16 mouse cellular contexts compared by ENCODE assay signal in the genomic region with DNA sequence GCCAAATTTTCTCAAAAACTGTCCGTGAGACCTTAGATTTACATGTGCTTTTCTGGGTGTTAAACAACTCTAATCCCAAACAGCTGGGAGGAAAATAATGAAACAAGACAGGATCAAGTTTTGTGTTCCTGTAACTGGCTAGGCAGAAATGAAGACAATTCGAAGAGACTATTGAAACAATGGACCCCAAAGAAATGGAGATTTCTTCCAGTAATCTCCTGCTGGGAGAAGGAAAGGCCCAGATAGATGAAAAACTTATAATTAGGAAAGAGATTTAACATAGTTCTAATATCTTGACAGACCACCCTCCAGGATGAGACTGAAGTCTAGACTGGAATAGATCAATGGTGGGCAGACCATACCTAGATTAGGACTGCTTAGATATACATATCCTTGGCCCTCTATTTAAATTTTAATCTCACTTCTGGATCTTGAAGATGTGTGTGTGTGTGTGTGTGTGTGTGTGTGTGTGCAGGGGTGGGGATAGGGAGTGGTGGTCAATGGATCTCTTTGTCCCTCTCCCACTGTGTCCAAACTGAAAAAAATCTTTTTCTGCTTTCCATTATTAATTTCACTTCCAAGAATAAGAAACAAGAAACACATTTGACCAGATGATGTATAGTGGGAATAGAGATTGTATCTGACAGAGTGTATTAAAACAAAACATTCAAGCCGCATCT. TPM values are rescaled to one million over a fixed set of nuclear protein-coding genes. Genes with fewer than 3 reads are reported as not detected.
DNase-seq lines count a peak whose midpoint lies in the region; ATAC-seq and TF ChIP-seq lines count a peak whose summit lies in the region.
"Had no signal": no experiment of that assay in that cellular context is flagged by ENCODE, and none has a peak within 500 bp of the region (broad histone marks: within the 10 kb centered on the region; RNA-seq: fewer than 3 reads in every experiment).

No protein-coding gene starts in this region.

- H3K4me2 ChIP-seq in heart, embryonic 16.5 days (ENCODE audit: low read depth, low read length), result no peak overlapping the region
- H3K4me2 ChIP-seq in heart, embryonic 12.5 days, result no peak overlapping the region
- H3K4me2 ChIP-seq in forebrain, embryonic 13.5 days, result no peak overlapping the region
- no peak overlapping the region for H3K4me2 ChIP-seq in hindbrain, postnatal 0 days (ENCODE audit: low read depth, low read length)
- no peak overlapping the region for H3K4me2 ChIP-seq in neural tube, embryonic 15.5 days
- H3K4me2 ChIP-seq: liver, embryonic 15.5 days had no signal

- 0 out of 2 replicates have a peak, but pooled peaks have one; percentile 14 for ATAC-seq in heart, embryonic 16.5 days (replicated peaks; ENCODE audit: extremely low read depth, insufficient read depth, low FRiP score)
- ATAC-seq in heart, embryonic 12.5 days (ENCODE audit: insufficient number of reproducible peaks, low FRiP score), result no peak
- ATAC-seq in forebrain, embryonic 13.5 days, result peak; percentile 76
- ATAC-seq in hindbrain, postnatal 0 days, result peak; percentile 64
- ATAC-seq in neural tube, embryonic 15.5 days (ENCODE audit: low FRiP score), result peak; percentile 65; the same call in 1 of the 2 replicates

- H3K4me3 ChIP-seq in heart, embryonic 16.5 days (ENCODE audit: low read length), result no peak overlapping the region
- no peak overlapping the region for H3K4me3 ChIP-seq in heart, embryonic 12.5 days
- H3K4me3 ChIP-seq in forebrain, embryonic 13.5 days, result no peak overlapping the region
- H3K4me3 ChIP-seq in hindbrain, postnatal 0 days (ENCODE audit: low read length), result no peak overlapping the region
- H3K4me3 ChIP-seq in neural tube, embryonic 15.5 days (replicated peaks), result no peak overlapping the region
- H3K4me3 ChIP-seq: limb, embryonic 10.5 days; liver, embryonic 15.5 days had no signal

- no peaks in the 10 kb centered on the region for H3K27me3 ChIP-seq in heart, embryonic 16.5 days (ENCODE audit: control insufficient read depth, insufficient read depth, low read length)
- no peaks in the 10 kb centered on the region for H3K27me3 ChIP-seq in heart, embryonic 12.5 days (replicated peaks)
- H3K27me3 ChIP-seq in forebrain, embryonic 13.5 days, result no peaks in the 10 kb centered on the region
- H3K27me3 ChIP-seq in hindbrain, postnatal 0 days (ENCODE audit: insufficient read depth, low read length), result no peaks in the 10 kb centered on the region
- no peaks in the 10 kb centered on the region for H3K27me3 ChIP-seq in neural tube, embryonic 15.5 days (replicated peaks)
- H3K27me3 ChIP-seq: liver, embryonic 15.5 days had no signal

- H3K9me3 ChIP-seq in heart, embryonic 16.5 days (replicated peaks; ENCODE audit: control insufficient read depth, low read length), result no peaks in the 10 kb centered on the region
- H3K9me3 ChIP-seq in heart, embryonic 12.5 days (replicated peaks), result no peaks in the 10 kb centered on the region
- H3K9me3 ChIP-seq in forebrain, embryonic 13.5 days (replicated peaks), result no peaks in the 10 kb centered on the region
- H3K9me3 ChIP-seq in hindbrain, postnatal 0 days (ENCODE audit: low read length), result no peaks in the 10 kb centered on the region
- no peaks in the 10 kb centered on the region for H3K9me3 ChIP-seq in neural tube, embryonic 15.5 days (replicated peaks)
- H3K9me3 ChIP-seq: limb, embryonic 10.5 days; liver, embryonic 15.5 days had no signal

- WGBS in heart, embryonic 16.5 days, result 72% methylated on average over 3 of the region's 3 CpGs
- 72% methylated on average over 3 of the region's 3 CpGs for WGBS in heart, embryonic 12.5 days
- 5% methylated on average over 3 of the region's 3 CpGs for WGBS in forebrain, embryonic 13.5 days
- WGBS in hindbrain, postnatal 0 days, result 27% methylated on average over 3 of the region's 3 CpGs
- 61% methylated on average over 3 of the region's 3 CpGs for WGBS in neural tube, embryonic 15.5 days

- no peaks in the 10 kb centered on the region for H3K36me3 ChIP-seq in heart, embryonic 16.5 days (ENCODE audit: control insufficient read depth, insufficient read depth)
- no peaks in the 10 kb centered on the region for H3K36me3 ChIP-seq in heart, embryonic 12.5 days
- no peaks in the 10 kb centered on the region for H3K36me3 ChIP-seq in forebrain, embryonic 13.5 days (ENCODE audit: poor library complexity, severe bottlenecking)
- H3K36me3 ChIP-seq in hindbrain, postnatal 0 days (ENCODE audit: insufficient read depth, low read length), result no peaks in the 10 kb centered on the region
- no peaks in the 10 kb centered on the region for H3K36me3 ChIP-seq in neural tube, embryonic 15.5 days
- H3K36me3 ChIP-seq: limb, embryonic 10.5 days; liver, embryonic 15.5 days had no signal

- peak overlapping the region; percentile 61; the same call in 1 of the 2 replicates for H3K27ac ChIP-seq in heart, embryonic 16.5 days (ENCODE audit: low read length)
- no peak overlapping the region for H3K27ac ChIP-seq in heart, embryonic 12.5 days (ENCODE audit: poor library complexity, severe bottlenecking)
- H3K27ac ChIP-seq in forebrain, embryonic 13.5 days, result peak overlapping the region; percentile 88
- H3K27ac ChIP-seq in hindbrain, postnatal 0 days, result peak overlapping the region; percentile 71
- peak overlapping the region; percentile 33; the same call in 1 of the 2 replicates for H3K27ac ChIP-seq in neural tube, embryonic 15.5 days (replicated peaks)
- H3K27ac ChIP-seq: limb, embryonic 10.5 days; liver, embryonic 15.5 days; stomach, postnatal 0 days had no signal

- intact Hi-C loops in gastrocnemius, postnatal 36 days (cut with DNase I), result no loop called here

- DNase-seq in hindbrain, postnatal 0 days (ENCODE audit: low spot score), result no peak
- no peak for DNase-seq in urinary bladder, postnatal 4 days (ENCODE audit: low spot score in 2 of 2)
- no peak for DNase-seq in gastrocnemius, postnatal 36 days
- DNase-seq in spleen, postnatal 10 days (ENCODE audit: low spot score in 2 of 2), result no peak
- DNase-seq: right cerebral cortex, postnatal 4 days had no signal

- peaks cover 10% of the 10 kb centered on the region for H3K4me1 ChIP-seq in heart, embryonic 16.5 days (ENCODE audit: control insufficient read depth, insufficient read depth, low read length)
- peaks cover 7% of the 10 kb centered on the region; the same call in 1 of the 2 replicates for H3K4me1 ChIP-seq in heart, embryonic 12.5 days (replicated peaks)
- peaks cover 28% of the 10 kb centered on the region for H3K4me1 ChIP-seq in forebrain, embryonic 13.5 days
- H3K4me1 ChIP-seq in hindbrain, postnatal 0 days (ENCODE audit: insufficient read depth, low read length), result 0 out of 2 replicates have a peak, but pooled peaks cover 4% of the 10 kb centered on the region
- H3K4me1 ChIP-seq in neural tube, embryonic 15.5 days, result no peaks in the 10 kb centered on the region
- H3K4me1 ChIP-seq: liver, embryonic 15.5 days had no signal

- TF ChIP-seq CTCF in hindbrain, postnatal 0 days (IDR thresholded peaks at IDR 0.05; ENCODE audit: low read depth), result no peak

- no peak overlapping the region for H3K9ac ChIP-seq in heart, embryonic 16.5 days (ENCODE audit: low read length)
- H3K9ac ChIP-seq in heart, embryonic 12.5 days, result no peak overlapping the region
- no peak overlapping the region for H3K9ac ChIP-seq in forebrain, embryonic 13.5 days
- H3K9ac ChIP-seq in hindbrain, postnatal 0 days (replicated peaks; ENCODE audit: low read length), result no peak overlapping the region
- no peak overlapping the region for H3K9ac ChIP-seq in neural tube, embryonic 15.5 days (replicated peaks)
- H3K9ac ChIP-seq: liver, embryonic 15.5 days had no signal

RNA-seq across cellular contexts. Expression of gene Cst3, which starts 14.0 kb away (rescaled TPM):
- polyA plus RNA-seq in heart, embryonic 16.5 days (2015; fragmentation: Nextera tagmentation; extraction: Ambion mirVana), result 721 and 724 TPM in 2 replicates
- polyA plus RNA-seq in heart, embryonic 12.5 days (2016; fragmentation: Nextera tagmentation; extraction: Ambion mirVana), result 745 and 758 TPM in 2 replicates
- polyA plus RNA-seq in forebrain, embryonic 13.5 days (2015; fragmentation: Nextera tagmentation; extraction: Ambion mirVana), result 414 and 419 TPM in 2 replicates
- 787 and 928 TPM in 2 replicates for total RNA-seq in hindbrain, postnatal 0 days (2014; rRNA removed)
- polyA plus RNA-seq in hindbrain, postnatal 0 days (2015; fragmentation: Nextera tagmentation; extraction: Ambion mirVana), result 1,585 and 1,721 TPM in 2 replicates
- polyA plus RNA-seq in neural tube, embryonic 15.5 days (2015; fragmentation: Nextera tagmentation; extraction: Ambion mirVana), result 582 and 653 TPM in 2 replicates
- total RNA-seq in gastrocnemius, postnatal 36 days (2021), result 100 to 1,000 TPM; 479 to 583 TPM

RNA-seq across cellular contexts. Expression of gene 9230104L09Rik, which starts 24.6 kb away (rescaled TPM):
- 0.38 and 0.71 TPM in 2 replicates for polyA plus RNA-seq in heart, embryonic 16.5 days (2015; fragmentation: Nextera tagmentation; extraction: Ambion mirVana)
- 0.48 TPM in 1 of 2 replicates, not detected in the other for polyA plus RNA-seq in heart, embryonic 12.5 days (2016; fragmentation: Nextera tagmentation; extraction: Ambion mirVana)
- polyA plus RNA-seq in forebrain, embryonic 13.5 days (2015; fragmentation: Nextera tagmentation; extraction: Ambion mirVana), result not detected in 2 replicates
- not detected in 2 replicates for total RNA-seq in hindbrain, postnatal 0 days (2014; rRNA removed)
- polyA plus RNA-seq in hindbrain, postnatal 0 days (2015; fragmentation: Nextera tagmentation; extraction: Ambion mirVana), result not detected in 2 replicates
- polyA plus RNA-seq in neural tube, embryonic 15.5 days (2015; fragmentation: Nextera tagmentation; extraction: Ambion mirVana), result not detected in 2 replicates
- total RNA-seq in gastrocnemius, postnatal 36 days (2021), result 1 to 10 TPM in 1 of 2 experiments, under 1 TPM in 1; 0.66 to 1.5 TPM
- total RNA-seq: layer of hippocampus, postnatal 10 days; megakaryocyte progenitor cell, adult 5-6 weeks had no signal
- polyA plus RNA-seq: kidney, embryonic 16.5 days; limb, embryonic 10.5 days; liver, embryonic 15.5 days; stomach, postnatal 0 days had no signal

RNA-seq across cellular contexts. Expression of gene Cst9, which starts 54.5 kb away (rescaled TPM):
- polyA plus RNA-seq in heart, embryonic 16.5 days (2015; fragmentation: Nextera tagmentation; extraction: Ambion mirVana), result 2.8 and 4.5 TPM in 2 replicates
- polyA plus RNA-seq in heart, embryonic 12.5 days (2016; fragmentation: Nextera tagmentation; extraction: Ambion mirVana), result 1.2 and 1.8 TPM in 2 replicates
- polyA plus RNA-seq in forebrain, embryonic 13.5 days (2015; fragmentation: Nextera tagmentation; extraction: Ambion mirVana), result not detected in 2 replicates
- total RNA-seq in hindbrain, postnatal 0 days (2014; rRNA removed), result not detected in 2 replicates
- polyA plus RNA-seq in hindbrain, postnatal 0 days (2015; fragmentation: Nextera tagmentation; extraction: Ambion mirVana), result not detected in 2 replicates
- polyA plus RNA-seq in neural tube, embryonic 15.5 days (2015; fragmentation: Nextera tagmentation; extraction: Ambion mirVana), result not detected in 2 replicates
- not detected for total RNA-seq in gastrocnemius, postnatal 36 days (2021)
- total RNA-seq: adrenal gland, adult 18-20 months; layer of hippocampus, postnatal 10 days; megakaryocyte progenitor cell, adult 5-6 weeks had no signal
- polyA plus RNA-seq: limb, embryonic 10.5 days; stomach, postnatal 0 days had no signal
